Mouse (Mus musculus): ENCODE results near the gene Nexmif. TPM values are rescaled to one million over a fixed set of nuclear protein-coding genes. Genes with fewer than 3 reads are reported as not detected.

The Nexmif gene
- 0.95 and 1.2 TPM in 2 replicates for polyA plus RNA-seq (2012; rRNA removed)

DNA sequence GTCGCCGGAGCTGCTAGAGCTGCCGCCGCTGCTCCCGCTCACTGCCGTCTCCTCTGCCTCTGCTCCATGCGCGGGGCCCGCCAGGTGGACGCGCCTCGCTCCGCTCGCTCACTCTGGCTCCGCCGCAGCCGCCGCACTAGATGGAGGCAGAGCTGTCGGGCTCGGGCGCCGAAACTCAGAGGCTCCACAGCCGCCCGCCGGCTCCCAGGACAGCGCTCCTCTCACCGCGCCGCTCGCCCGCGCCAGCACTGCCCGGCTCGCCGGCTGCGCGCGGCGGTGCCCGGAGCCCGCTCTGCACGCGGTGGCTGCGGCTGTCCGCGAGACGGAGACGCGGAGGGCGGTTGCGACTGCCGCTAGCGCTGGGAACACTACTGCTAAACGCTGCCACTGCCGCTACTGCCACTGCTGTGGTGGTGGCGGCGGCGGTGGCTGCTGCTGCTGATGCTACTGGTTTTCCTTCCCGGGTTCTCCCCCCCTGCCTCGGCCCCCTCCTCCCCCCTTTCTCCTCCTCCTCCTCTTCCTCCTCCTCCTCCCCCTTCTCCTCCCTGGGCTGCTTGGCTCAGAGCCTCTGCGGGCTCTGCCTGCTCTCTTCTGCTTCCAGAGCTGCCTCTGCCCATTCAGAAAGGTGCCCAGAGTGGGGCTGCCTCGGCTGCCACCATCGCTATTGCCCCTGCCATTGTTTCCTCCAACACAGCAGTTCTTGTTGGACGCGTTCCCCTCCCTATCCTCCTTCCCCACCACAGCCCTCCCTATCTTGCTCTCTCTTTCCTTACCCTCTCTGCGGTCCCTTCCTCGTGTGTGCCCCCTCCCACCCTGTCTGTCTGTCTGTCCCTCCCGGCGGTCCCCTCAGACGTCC, at the start of gene Nexmif:
TSS of gene Nexmif (minus strand) at position 450 of the 856 bp plus-strand sequence.

Other genes starting within 250 kb of the Nexmif start
- 23.7 and 29.5 TPM in 2 replicates for gene Rlim, start 219.9 kb downstream of the Nexmif start, polyA plus RNA-seq (2012; rRNA removed)
- 9.2 and 11.8 TPM in 2 replicates for gene Abcb7, start 212.7 kb upstream of the Nexmif start, polyA plus RNA-seq (2012; rRNA removed)

Measured in central nervous system, embryonic 11.5 days (tissue).